Mouse (Mus musculus) hindbrain, postnatal 0 days (tissue): ENCODE measurements around the gene Ubash3b. TPM values are rescaled to one million over a fixed set of nuclear protein-coding genes. Genes with fewer than 3 reads are reported as not detected.

Source experiments
- ATAC-seq: fragments of 200-750 bp; cut with Nextera tagmentation; 2 replicates; pipeline ENCODE4 v1.8.0; 2017; ENCODE audit warnings: mild to moderate bottlenecking, moderate TSS enrichment, moderate library complexity
- DNase-seq: peaks from one replicate; pipeline ENCODE4 v3.0.0-alpha.2; 2015; ENCODE audit warnings: low spot score
- H3K27ac ChIP-seq: fragments of 300-500 bp; sonication (generic); 2 replicates; pipeline ENCODE4 v1.5.1; 2014; ENCODE audit warnings: mild to moderate bottlenecking
- H3K27me3 ChIP-seq: fragments of 300-500 bp; sonication (generic); 2 replicates; pipeline ENCODE4 v1.6.1; 2014; ENCODE audit warnings: low read length, mixed read lengths; ENCODE audit not compliant: insufficient read depth
- H3K36me3 ChIP-seq: fragments of 300-500 bp; sonication (generic); 2 replicates; pipeline ENCODE4 v1.6.1; 2014; ENCODE audit warnings: low read length, mixed read lengths; ENCODE audit not compliant: insufficient read depth
- H3K4me1 ChIP-seq: fragments of 300-500 bp; sonication (generic); 2 replicates; pipeline ENCODE4 v1.6.1; 2014; ENCODE audit warnings: antibody characterized with exemption, low read length, mixed read lengths; ENCODE audit not compliant: insufficient read depth
- H3K4me2 ChIP-seq: fragments of 300-500 bp; sonication (generic); 2 replicates; pipeline ENCODE4 v1.6.1; 2014; ENCODE audit warnings: low read depth, mild to moderate bottlenecking, low read length, moderate library complexity, mixed read lengths
- H3K4me3 ChIP-seq: fragments of 300-500 bp; sonication (generic); 2 replicates; pipeline ENCODE4 v1.5.1; 2014; ENCODE audit warnings: low read length
- H3K9ac ChIP-seq: fragments of 300-500 bp; sonication (generic); replicated peaks from 2 replicates; pipeline ENCODE4 v1.6.1; 2014; ENCODE audit warnings: mild to moderate bottlenecking, low read length, moderate library complexity, mixed read lengths
- H3K9me3 ChIP-seq: fragments of 300-500 bp; sonication (generic); 2 replicates; pipeline ENCODE4 v1.6.1; 2016; ENCODE audit warnings: low read length, mixed read lengths
- CTCF ChIP-seq: IDR thresholded peaks from 2 replicates; pipeline ENCODE4 v1.5.1; 2016; ENCODE audit warnings: antibody characterized with exemption, control low read depth, low read depth
- WGBS: fragments of 180-500 bp; shearing (Covaris S2); extraction: QIAGEN DNeasy Blood & Tissue Kit; methylation state at CpG from one replicate; pipeline ENCODE4 v1.1.7; 2014; 5-methylcytosine and 5-hydroxymethylcytosine counted together
- polyA plus RNA-seq: library from polyadenylated mRNA; unstranded; fragments of >200 nt; fragmentation: Nextera tagmentation; extraction: Ambion mirVana; gene quantifications from 2 replicates; pipeline ENCODE4 v1.2.1, GENCODE M21; 2015
- total RNA-seq: library from RNA; depleted of rRNA; stranded (reverse); fragments of >200 nt; gene quantifications from 2 replicates; pipeline ENCODE4 v1.2.3, GENCODE M21; 2014; rRNA removed

Ubash3b gene
- 41.0 and 41.3 TPM in 2 replicates for total RNA-seq
- polyA plus RNA-seq: 28.0 and 28.6 TPM in 2 replicates

GRCm38 (mm10) chr9:41161413-41161812 is at the start of gene Ubash3b:
Gene Ubash3b (minus strand): TSS chr9:41161697.
- no peak for TF ChIP-seq CTCF
- no peak for ATAC-seq
- Histone ChIP-seq H3K27me3 (no peaks in the 10 kb centered on the region), H3K4me3 (no peak within 1 kb of the TSS), H3K9me3 (no peaks in the 10 kb centered on the region), H3K27ac (no peak within 1 kb of the TSS), H3K36me3 (no peaks in the 10 kb centered on the region), H3K4me2 (no peak within 1 kb of the TSS), H3K9ac (no peak within 1 kb of the TSS), H3K4me1 (no peaks in the 10 kb centered on the region)
- WGBS: 85% methylated on average over 6 of the region's 6 CpGs
- DNase-seq: no peak

DNA sequence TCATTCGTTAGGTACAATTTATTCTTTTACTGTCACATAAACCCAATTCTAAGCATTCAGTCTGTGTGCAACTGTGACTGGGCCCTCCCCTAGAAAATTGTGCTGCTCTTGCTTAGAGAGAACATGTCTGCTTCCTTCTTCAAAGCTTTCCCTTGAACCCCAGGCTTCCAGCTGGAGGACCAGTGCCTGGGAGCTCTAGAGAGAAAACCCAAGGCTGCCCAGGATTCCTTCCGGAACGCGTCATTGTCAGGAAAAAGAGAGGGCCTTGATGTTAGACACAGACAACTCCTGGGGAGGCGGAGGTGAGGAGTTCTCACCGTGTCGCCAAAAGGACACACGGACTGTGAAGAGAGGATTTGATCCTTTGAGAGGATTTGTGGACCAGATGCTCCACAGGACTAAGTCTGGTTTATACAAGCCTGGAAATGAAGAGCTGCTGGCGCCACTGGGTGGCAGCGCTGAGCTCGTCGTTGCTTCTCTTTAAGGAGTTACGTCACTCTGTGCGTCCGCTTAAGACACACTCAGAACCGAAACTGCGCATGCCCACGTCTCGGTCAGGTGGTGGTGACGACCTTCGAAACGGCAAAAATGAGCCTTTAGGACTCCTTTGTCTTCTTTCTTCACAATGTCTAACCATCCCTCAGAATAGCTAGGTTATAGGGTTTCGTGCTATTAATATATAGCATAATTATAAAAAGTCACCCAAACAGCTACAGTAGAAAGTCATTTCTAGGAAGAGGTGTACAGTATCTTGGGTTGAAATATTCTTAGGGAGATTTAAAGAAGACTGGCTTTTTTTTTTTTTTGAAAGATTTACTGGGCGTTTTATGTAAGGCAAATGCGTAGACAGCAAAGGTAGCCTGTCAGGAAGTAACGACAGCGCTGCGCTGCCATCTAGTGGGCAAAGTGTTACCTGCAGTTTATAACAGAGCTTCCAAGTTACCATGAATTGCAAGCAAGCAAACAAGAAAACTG is 45.9 kb upstream of the Ubash3b start:
- peaks cover 6% of the 10 kb centered on the region for H3K4me1 ChIP-seq
- WGBS: 10% methylated on average over 28 of the region's 28 CpGs
- DNase-seq (peak; percentile 99), ATAC-seq (peak; percentile 96)
- peak overlapping the region; percentile 43 for H3K9ac ChIP-seq
- peak overlapping the region; percentile 25 for H3K4me3 ChIP-seq
- peak overlapping the region; percentile 91 for H3K27ac ChIP-seq
- H3K27me3 ChIP-seq: no peaks in the 10 kb centered on the region
- no peaks in the 10 kb centered on the region for H3K36me3 ChIP-seq
- H3K4me2 ChIP-seq: peak overlapping the region; percentile 57
- TF ChIP-seq CTCF: peak; percentile 89
- H3K9me3 ChIP-seq: no peaks in the 10 kb centered on the region

DNA sequence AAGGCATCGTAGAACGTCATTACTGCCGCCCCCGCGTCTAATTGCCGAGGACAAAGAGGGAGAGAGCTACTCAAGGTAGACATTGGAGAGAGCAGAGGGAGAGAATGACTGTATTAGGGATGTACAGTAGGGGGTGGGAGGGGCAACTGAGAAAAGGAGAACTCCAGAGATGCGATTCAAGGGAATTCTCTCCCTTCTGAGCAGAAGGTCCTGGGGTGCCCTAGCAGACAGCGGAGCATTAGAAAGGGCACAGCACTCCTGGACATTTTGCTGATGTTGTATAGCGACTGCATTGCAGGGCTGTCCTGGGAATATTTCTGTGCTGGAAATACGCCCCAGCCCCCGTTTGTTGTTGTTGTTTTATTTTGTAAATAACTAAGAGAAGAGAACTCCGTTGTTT is 45.2 kb upstream of the Ubash3b start:
- Histone ChIP-seq H3K4me3 (no peak overlapping the region), H3K4me2 (no peak overlapping the region), H3K4me1 (no peaks in the 10 kb centered on the region; the same call in 1 of the 2 replicates), H3K36me3 (no peaks in the 10 kb centered on the region), H3K9ac (no peak overlapping the region), H3K27me3 (no peaks in the 10 kb centered on the region), H3K27ac (peak overlapping the region; percentile 91), H3K9me3 (no peaks in the 10 kb centered on the region)
- no peak for DNase-seq
- TF ChIP-seq CTCF: no peak
- ATAC-seq: no peak
- 73% methylated on average over 12 of the region's 12 CpGs for WGBS

DNA sequence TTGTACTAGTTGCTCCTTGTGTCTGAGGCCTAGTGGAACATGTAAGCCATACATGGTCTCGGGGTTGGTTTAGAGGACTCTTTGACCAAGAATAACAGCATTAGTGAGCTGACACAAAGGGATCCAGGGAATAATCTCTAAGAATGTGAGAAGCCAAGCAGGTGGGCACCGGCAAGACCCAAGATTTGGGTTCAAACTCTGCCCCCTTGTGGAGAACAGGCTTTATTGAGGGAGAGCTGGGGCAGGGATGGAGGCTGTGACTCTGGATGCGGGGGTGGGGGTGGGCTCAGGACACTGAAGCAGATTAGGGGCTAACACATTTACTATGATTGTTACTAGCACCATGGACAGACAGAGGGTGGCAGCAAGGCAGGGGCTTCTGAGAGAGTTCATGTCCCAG is 43.8 kb upstream of the Ubash3b start:
- TF ChIP-seq CTCF: peak; percentile 19; the same call in 1 of the 2 replicates
- no peaks in the 10 kb centered on the region for H3K27me3 ChIP-seq
- H3K4me3 ChIP-seq: no peak overlapping the region
- no peaks in the 10 kb centered on the region for H3K9me3 ChIP-seq
- H3K36me3 ChIP-seq: no peaks in the 10 kb centered on the region
- 61% methylated on average over 3 of the region's 3 CpGs for WGBS
- no peak overlapping the region for H3K9ac ChIP-seq
- ATAC-seq (no peak), DNase-seq (no peak)
- H3K27ac ChIP-seq: no peak overlapping the region
- H3K4me1 ChIP-seq: no peaks in the 10 kb centered on the region
- no peak overlapping the region for H3K4me2 ChIP-seq

DNA sequence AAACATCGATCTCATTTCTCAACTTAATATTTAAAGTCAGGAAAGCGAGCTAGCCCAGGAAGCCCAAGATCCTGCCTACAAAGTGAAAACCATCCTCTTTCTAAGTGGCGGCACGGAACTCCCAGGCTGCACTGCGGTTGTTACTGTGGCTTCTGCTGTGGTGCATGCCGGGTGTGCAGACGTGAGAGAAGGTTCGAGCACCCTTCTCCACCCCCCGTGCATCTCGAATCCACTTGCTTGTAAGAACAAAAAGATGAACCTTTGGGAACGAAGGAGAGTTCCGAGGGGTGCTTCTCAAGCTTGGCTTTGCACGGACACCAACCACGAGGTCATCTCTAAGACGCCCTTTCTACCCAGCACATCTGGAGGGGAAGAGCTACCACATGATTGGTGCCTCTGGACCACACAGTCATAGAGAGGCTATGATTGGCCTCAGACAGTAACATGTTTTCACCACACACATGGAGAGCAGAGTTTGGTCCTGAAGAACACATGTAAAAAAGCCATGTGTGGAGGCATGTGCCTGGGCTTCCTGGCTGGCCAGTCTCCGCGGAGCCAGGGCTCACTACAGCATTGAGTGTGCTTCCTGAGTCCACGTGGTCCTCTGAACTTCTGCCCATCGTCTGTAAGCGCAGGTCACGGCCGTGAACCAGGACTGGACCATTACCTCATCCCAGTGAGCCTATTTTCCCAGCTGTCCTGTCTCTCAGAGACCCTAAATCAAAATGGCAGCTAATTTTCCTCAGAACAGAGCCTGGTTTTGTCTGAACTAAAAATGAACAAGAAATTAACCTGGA is 38.2 kb upstream of the Ubash3b start:
- DNase-seq: no peak
- Histone ChIP-seq H3K9ac (no peak overlapping the region), H3K9me3 (no peaks in the 10 kb centered on the region), H3K27ac (no peak overlapping the region), H3K4me3 (no peak overlapping the region), H3K4me1 (no peaks in the 10 kb centered on the region), H3K36me3 (no peaks in the 10 kb centered on the region), H3K27me3 (no peaks in the 10 kb centered on the region), H3K4me2 (no peak overlapping the region)
- ATAC-seq: 0 out of 2 replicates have a peak, but pooled peaks have one; percentile 25
- no peak for TF ChIP-seq CTCF
- WGBS: 87% methylated on average over 22 of the region's 22 CpGs

DNA sequence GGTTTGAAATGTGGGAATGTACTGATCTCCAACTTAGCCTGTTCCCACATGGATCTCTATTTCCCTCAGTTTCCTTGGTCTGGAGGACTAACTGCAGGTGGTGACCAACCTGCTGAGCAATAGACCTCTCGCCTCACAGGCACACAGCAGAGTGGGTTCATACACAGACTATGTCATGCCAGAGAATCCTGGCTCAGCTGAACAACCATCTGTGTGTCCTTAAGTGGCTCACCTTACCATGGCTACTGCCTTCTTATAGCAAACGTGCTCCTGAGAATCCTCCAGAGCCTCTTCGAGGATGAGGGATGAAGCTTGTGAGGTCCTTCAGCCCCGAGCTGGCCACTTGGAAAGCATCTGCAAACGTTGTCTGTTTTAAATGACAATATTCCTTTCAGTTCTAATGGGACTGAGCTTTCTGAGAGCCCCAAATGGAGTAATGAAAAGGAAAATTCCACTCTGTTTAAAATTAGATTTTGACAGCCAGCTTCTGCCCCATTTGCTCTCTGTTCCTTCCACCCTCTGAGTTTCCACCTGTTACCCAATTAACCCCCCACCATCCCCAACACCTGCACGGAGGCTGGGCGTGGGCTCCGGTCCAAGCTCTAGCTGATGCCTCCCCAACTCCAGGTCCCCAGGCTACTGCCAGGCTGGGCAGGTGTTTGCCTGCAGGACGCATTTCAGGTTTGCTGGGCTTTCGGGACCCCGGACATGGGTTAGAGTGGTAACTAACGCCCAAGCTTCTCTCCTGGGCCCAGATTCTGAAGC is 37.2 kb upstream of the Ubash3b start:
- Histone ChIP-seq H3K27ac (no peak overlapping the region), H3K9ac (no peak overlapping the region), H3K4me2 (no peak overlapping the region), H3K4me3 (no peak overlapping the region), H3K27me3 (no peaks in the 10 kb centered on the region), H3K36me3 (no peaks in the 10 kb centered on the region), H3K9me3 (no peaks in the 10 kb centered on the region), H3K4me1 (no peaks in the 10 kb centered on the region)
- ATAC-seq (peak; percentile 46; the same call in 1 of the 2 replicates), DNase-seq (peak; percentile 44)
- TF ChIP-seq CTCF: no peak
- 58% methylated on average over 12 of the region's 12 CpGs for WGBS
